Mouse (Mus musculus): ENCODE measurements around the gene Gm20379. TPM values are rescaled to one million over a fixed set of nuclear protein-coding genes. Genes with fewer than 3 reads are reported as not detected.

Gm20379 gene
- total and polyA plus RNA-seq, 3 experiments: 9.4 TPM; not detected in 2

GRCm38 (mm10) chr13:92330621-92331020, 24.8 kb downstream of the Gm20379 start:
- TF ChIP-seq ZC3H11A (IDR thresholded peaks at IDR 0.05; ENCODE audit: low read depth, low read length): no peak
- TF ChIP-seq POLR2AphosphoS5 (IDR thresholded peaks at IDR 0.05; ENCODE audit: borderline replicate concordance, low read depth, low read length): no peak
- TF ChIP-seq KAT2A (conservative IDR thresholded peaks at IDR 0.05; ENCODE audit: low read depth, low read length): no peak
- TF ChIP-seq MXI1 (IDR thresholded peaks at IDR 0.05; ENCODE audit: low read depth, low read length): no peak
- no peak for TF ChIP-seq MAZ (IDR thresholded peaks at IDR 0.05; ENCODE audit: low read depth, low read length)
- no peak for TF ChIP-seq MEF2A (IDR thresholded peaks at IDR 0.05; ENCODE audit: extremely low read depth, insufficient replicate concordance, low read depth, low read length, poor library complexity, severe bottlenecking)
- TF ChIP-seq RAD21 (IDR thresholded peaks at IDR 0.05; ENCODE audit: low read depth, low read length): no peak
- TF ChIP-seq POLR2AphosphoS2 (IDR thresholded peaks at IDR 0.05; ENCODE audit: low read length): no peak
- no peak for TF ChIP-seq USF2 (IDR thresholded peaks at IDR 0.05; ENCODE audit: borderline replicate concordance in 1 of 2, insufficient read depth in 1 of 2, low read depth in 1 of 2, low read length in 2 of 2)
- no peak for TF ChIP-seq NRF1 (IDR thresholded peaks at IDR 0.05; ENCODE audit: insufficient read depth, low read depth, low read length, poor library complexity, severe bottlenecking)
- no peak for TF ChIP-seq TAL1 (IDR thresholded peaks at IDR 0.05; ENCODE audit: low read length)
- no peak overlapping the region for H3K27ac ChIP-seq (ENCODE audit: control insufficient read depth, low read depth, low read length)
- H3K4me1 ChIP-seq (ENCODE audit: control insufficient read depth in 1 of 2, insufficient read depth in 2 of 2, low read length in 2 of 2): peaks cover 3 to 7% of the 10 kb centered on the region in 2 experiments; a peak in 3 of 4 replicates
- H3K79me2 ChIP-seq (ENCODE audit: control insufficient read depth, insufficient read depth, low read length, poor library complexity): no peaks in the 10 kb centered on the region
- H3K36me3 ChIP-seq (ENCODE audit: control insufficient read depth in 1 of 2, insufficient read depth in 2 of 2, low read length in 2 of 2): peaks cover 0 to 13% of the 10 kb centered on the region in 2 experiments; a peak in 3 of 4 replicates
- no peak overlapping the region for H3K9ac ChIP-seq (ENCODE audit: control insufficient read depth, low read depth, low read length, poor library complexity, severe bottlenecking)
- H3K27me3 ChIP-seq (ENCODE audit: control insufficient read depth in 1 of 2, insufficient read depth in 2 of 2, low read length in 2 of 2): no peaks in the 10 kb centered on the region
- no peaks in the 10 kb centered on the region for H3K9me3 ChIP-seq (replicated peaks; ENCODE audit: insufficient read depth, low read length)
- H3K4me3 ChIP-seq (ENCODE audit: control insufficient read depth in 1 of 2, insufficient read depth in 1 of 2, low read depth in 2 of 2, low read length in 2 of 2): no peak overlapping the region
- no peak for DNase-seq (ENCODE audit: low read depth, low spot score)

GRCm38 (mm10) chr13:92332103-92332879, 26.5 kb downstream of the Gm20379 start:
- Histone ChIP-seq H3K27me3 (ENCODE audit: control insufficient read depth in 1 of 2, insufficient read depth in 2 of 2, low read length in 2 of 2) (no peaks in the 10 kb centered on the region), H3K79me2 (ENCODE audit: control insufficient read depth, insufficient read depth, low read length, poor library complexity) (no peaks in the 10 kb centered on the region), H3K36me3 (ENCODE audit: control insufficient read depth in 1 of 2, insufficient read depth in 2 of 2, low read length in 2 of 2) (peaks cover 0 to 16% of the 10 kb centered on the region in 2 experiments; a peak in 2 of 4 replicates), H3K4me1 (ENCODE audit: control insufficient read depth in 1 of 2, insufficient read depth in 2 of 2, low read length in 2 of 2) (peaks cover 3 to 9% of the 10 kb centered on the region in 2 experiments; a peak in 3 of 4 replicates), H3K4me3 (ENCODE audit: control insufficient read depth in 1 of 2, insufficient read depth in 1 of 2, low read depth in 2 of 2, low read length in 2 of 2) (no peak overlapping the region), H3K9ac (ENCODE audit: control insufficient read depth, low read depth, low read length, poor library complexity, severe bottlenecking) (no peak overlapping the region), H3K27ac (ENCODE audit: control insufficient read depth, low read depth, low read length) (no peak overlapping the region), H3K9me3 (replicated peaks; ENCODE audit: insufficient read depth, low read length) (no peaks in the 10 kb centered on the region)
- TF ChIP-seq JUND (IDR thresholded peaks at IDR 0.05; ENCODE audit: low read depth, low read length) (no peak), MAX (IDR thresholded peaks at IDR 0.05; ENCODE audit: low read length) (no peak), RAD21 (IDR thresholded peaks at IDR 0.05; ENCODE audit: low read depth, low read length) (no peak), ZKSCAN1 (IDR thresholded peaks at IDR 0.05; ENCODE audit: low read depth, low read length) (no peak), BHLHE40 (IDR thresholded peaks at IDR 0.05; ENCODE audit: borderline replicate concordance, low read depth, low read length) (no peak), GABPA (IDR thresholded peaks at IDR 0.05; ENCODE audit: low read depth, low read length) (no peak), CTCF (IDR thresholded peaks at IDR 0.05 in 2 of 3, conservative IDR thresholded peaks at IDR 0.05 in 1 of 3; ENCODE audit: control insufficient read depth in 1 of 3, insufficient read depth in 1 of 3, low read depth in 2 of 3, low read length in 3 of 3, poor library complexity in 1 of 3, severe bottlenecking in 1 of 3) (no peak), ZC3H11A (IDR thresholded peaks at IDR 0.05; ENCODE audit: low read depth, low read length) (no peak), TAL1 (IDR thresholded peaks at IDR 0.05; ENCODE audit: low read length) (no peak), MYB (IDR thresholded peaks at IDR 0.05; ENCODE audit: low read depth, low read length) (no peak), KAT2A (conservative IDR thresholded peaks at IDR 0.05; ENCODE audit: low read depth, low read length) (no peak), POLR2AphosphoS2 (IDR thresholded peaks at IDR 0.05; ENCODE audit: low read length) (no peak), EP300 (IDR thresholded peaks at IDR 0.05; ENCODE audit: low read depth in 1 of 2, low read length in 2 of 2) (no peak), POLR2AphosphoS5 (IDR thresholded peaks at IDR 0.05; ENCODE audit: borderline replicate concordance, low read depth, low read length) (no peak), SIN3A (IDR thresholded peaks at IDR 0.05; ENCODE audit: low read length) (no peak), ZNF384 (IDR thresholded peaks at IDR 0.05; ENCODE audit: low read depth, low read length) (no peak)
- no peak for DNase-seq (ENCODE audit: low read depth, low spot score)

All from MEL (cell line).